Mouse (Mus musculus) bone marrow, adult 2 months (tissue): ENCODE results near the gene Fyb. TPM values are rescaled to one million over a fixed set of nuclear protein-coding genes. Genes with fewer than 3 reads are reported as not detected.

Experiments
- H3K27ac ChIP-seq: fragments of 200-500 bp; 2 replicates; pipeline ENCODE4 v1.5.1; 2012; ENCODE audit warnings: low read depth, mild to moderate bottlenecking, control low read depth, inconsistent platforms, low read length; ENCODE audit not compliant: control insufficient read depth, poor library complexity, insufficient read depth
- H3K4me1 ChIP-seq: fragments of 200-500 bp; 2 replicates; pipeline ENCODE4 v1.6.1; 2011; ENCODE audit warnings: low read length; ENCODE audit not compliant: control insufficient read depth, insufficient read depth
- H3K4me3 ChIP-seq: fragments of 200-500 bp; replicated peaks from 2 replicates; pipeline ENCODE3; 2011; ENCODE audit warnings: mild to moderate bottlenecking, low read depth, low read length, control low read depth; ENCODE audit not compliant: control insufficient read depth
- CTCF ChIP-seq: fragments of 200-500 bp; IDR thresholded peaks from 2 replicates; pipeline ENCODE4 v1.5.1; 2011; ENCODE audit warnings: low read length, control low read depth; ENCODE audit not compliant: control insufficient read depth, insufficient read depth
- POLR2A ChIP-seq: fragments of 200-500 bp; IDR thresholded peaks from 2 replicates; pipeline ENCODE4 v1.6.1; 2011; ENCODE audit warnings: low read depth, mild to moderate bottlenecking, control low read depth, low read length, borderline replicate concordance; ENCODE audit not compliant: control insufficient read depth
- WGBS: fragments of 180-500 bp; shearing (Covaris S2); methylation state at CpG from one replicate; pipeline ENCODE4 v1.1.7; 2018; 5-methylcytosine and 5-hydroxymethylcytosine counted together
- polyA plus RNA-seq: library from polyadenylated mRNA; stranded (reverse); fragments of >200 nt; gene quantifications from 2 replicates; pipeline ENCODE4 v1.2.4, GENCODE M21; 2011; ENCODE audit warnings: low replicate concordance; ENCODE audit not compliant: missing spikeins, insufficient read depth, insufficient read length

Fyb gene
- polyA plus RNA-seq, 1 experiment = 126 TPM

DNA sequence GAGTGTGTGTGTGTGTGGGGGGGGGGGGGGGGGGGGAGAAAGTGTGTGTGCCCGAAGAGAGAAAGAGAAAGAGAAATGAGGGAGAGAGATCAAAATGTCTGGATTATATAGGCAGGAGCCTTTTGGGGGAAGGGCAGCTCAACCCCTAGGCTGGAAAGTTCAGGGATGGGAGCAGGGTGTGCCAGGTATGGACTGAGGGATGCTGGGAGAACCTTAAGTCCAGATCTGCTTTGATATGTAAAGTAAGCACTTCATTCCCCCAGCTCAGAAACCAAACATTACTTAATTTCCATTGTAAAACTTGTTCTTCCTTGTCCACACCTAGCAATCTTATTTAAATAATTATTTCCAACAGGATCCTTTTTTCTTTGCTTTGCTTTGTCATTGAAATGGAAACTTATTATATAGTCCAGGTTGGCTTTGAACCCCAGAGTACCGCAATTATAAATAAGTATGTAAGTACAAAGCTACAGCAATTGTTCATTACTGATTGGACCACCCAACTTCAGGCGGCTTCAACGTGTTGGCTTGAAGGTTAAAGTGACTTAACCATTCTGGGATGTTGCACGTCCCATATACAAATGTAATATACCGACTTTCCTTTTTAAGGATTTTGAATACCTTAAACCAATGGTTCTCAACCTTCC lies 105.9 kb downstream of the Fyb start:
- peaks cover 2% of the 10 kb centered on the region for H3K4me1 ChIP-seq
- no peak for TF ChIP-seq CTCF
- TF ChIP-seq POLR2A = no peak
- no peak overlapping the region for H3K4me3 ChIP-seq
- no peak overlapping the region for H3K27ac ChIP-seq
- 81% methylated on average over 6 of the region's 6 CpGs for WGBS

DNA sequence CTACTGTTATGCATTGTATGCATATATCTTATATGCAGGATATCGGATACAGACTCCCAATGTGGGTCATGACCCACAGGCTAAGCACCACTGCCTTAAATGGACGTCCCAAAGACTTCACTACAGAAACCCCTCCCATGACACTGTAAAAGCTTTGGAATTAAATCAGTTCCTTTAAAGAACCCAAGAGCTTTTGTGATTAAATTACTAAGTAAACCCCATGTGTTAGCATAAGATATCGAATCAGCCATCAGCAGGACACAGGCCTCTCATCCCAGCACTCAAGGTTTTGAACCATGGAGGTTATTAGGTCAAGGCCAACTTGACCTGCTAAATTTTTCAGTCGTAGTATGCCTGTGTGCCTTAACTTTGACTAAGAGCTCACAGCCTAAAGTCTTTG lies 106.5 kb downstream of the Fyb start:
- TF ChIP-seq POLR2A (no peak), CTCF (no peak)
- no peak overlapping the region for H3K27ac ChIP-seq
- no peak overlapping the region for H3K4me3 ChIP-seq
- peaks cover 2% of the 10 kb centered on the region for H3K4me1 ChIP-seq
- 83% methylated on average over 4 of the region's 4 CpGs for whole genome bisulfite sequencing

DNA sequence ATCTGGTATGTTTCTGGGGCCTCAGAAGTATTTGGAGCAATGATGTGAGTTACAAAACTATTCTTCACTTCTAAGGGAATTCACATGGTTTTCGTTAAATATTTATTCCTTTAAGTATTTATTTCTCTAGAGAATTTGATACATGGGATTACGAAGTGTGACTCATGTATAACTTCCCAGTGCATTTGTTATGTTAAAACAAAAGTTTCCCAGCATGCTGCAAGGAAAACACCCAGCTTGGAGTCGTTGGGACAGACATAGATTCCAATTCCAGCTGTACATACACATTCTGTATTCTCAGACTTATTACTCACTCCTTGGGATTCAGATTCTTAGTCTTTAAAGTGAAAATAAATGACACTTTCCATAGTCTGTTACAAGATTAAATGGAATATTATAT lies 112.8 kb downstream of the Fyb start:
- Histone ChIP-seq H3K27ac (no peak overlapping the region), H3K4me1 (no peaks in the 10 kb centered on the region), H3K4me3 (no peak overlapping the region)
- TF ChIP-seq POLR2A (no peak), CTCF (no peak)
- 72% methylated on average over 3 of the region's 3 CpGs for WGBS

DNA sequence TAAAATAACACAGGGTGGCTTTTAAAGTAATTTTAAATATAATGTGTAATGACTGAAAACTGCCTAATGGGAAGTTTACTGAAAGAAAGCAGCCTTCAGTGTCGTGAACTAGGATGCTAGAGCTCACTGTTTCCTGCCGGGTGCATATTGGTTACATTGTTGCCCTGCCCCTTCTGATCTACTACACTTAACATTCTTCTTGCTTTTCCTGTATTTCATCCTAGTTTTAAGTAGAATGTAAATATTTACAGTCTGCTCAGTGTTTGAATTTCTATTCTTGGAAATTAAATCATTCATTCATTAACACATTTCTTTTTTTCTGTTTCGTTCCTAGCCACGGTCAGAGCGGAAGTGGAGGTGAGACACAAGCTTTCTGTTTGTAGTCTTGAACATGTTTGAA lies 119.6 kb downstream of the Fyb start:
- Histone ChIP-seq H3K4me1 (no peaks in the 10 kb centered on the region; the same call in 1 of the 2 replicates), H3K4me3 (no peak overlapping the region), H3K27ac (no peak overlapping the region)
- 83% methylated on average over 5 of the region's 5 CpGs for WGBS
- TF ChIP-seq POLR2A (no peak), CTCF (no peak)

DNA sequence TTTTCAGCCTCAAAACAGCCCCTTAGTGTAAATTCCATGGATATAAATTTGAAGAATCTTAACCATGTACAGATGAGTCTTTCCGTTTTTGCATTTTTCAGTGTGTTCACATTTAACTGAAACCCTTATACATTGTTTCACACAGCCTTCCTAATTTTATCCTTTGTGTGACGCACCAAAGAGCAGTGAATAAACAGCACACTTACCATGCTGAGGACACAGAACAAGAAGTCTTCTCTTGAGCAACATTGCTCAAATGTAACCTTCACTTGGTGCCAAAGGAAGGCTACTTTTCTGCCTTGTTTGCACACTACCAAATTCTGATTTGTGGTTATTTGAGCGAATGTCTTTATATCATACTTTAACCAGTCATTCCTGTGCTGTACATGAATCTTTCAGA lies 122.8 kb downstream of the Fyb start:
- no peak for TF ChIP-seq CTCF
- TF ChIP-seq POLR2A = no peak
- H3K4me1 ChIP-seq = no peaks in the 10 kb centered on the region; the same call in 1 of the 2 replicates
- 89% methylated on average over 3 of the region's 3 CpGs for WGBS

DNA sequence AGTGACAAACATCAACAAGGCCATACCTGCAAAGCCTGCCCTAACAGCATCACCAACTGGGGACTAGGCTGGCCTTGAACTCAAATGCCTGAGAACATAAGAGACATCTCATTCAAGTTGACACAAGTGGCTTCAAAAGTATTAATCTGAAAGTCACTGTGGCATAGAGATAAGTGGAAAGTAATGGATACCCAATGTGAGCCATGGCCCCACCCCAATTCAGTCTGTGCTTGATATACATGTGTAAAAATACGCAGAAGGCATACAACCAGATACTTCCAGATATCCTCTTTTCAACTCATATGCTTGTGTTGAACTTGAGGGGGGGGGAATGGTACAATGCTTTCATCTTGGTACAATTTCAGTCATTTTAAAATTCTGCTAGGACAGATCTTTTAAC lies 124.4 kb downstream of the Fyb start:
- H3K27ac ChIP-seq = no peak overlapping the region
- no peak overlapping the region for H3K4me3 ChIP-seq
- no peaks in the 10 kb centered on the region; the same call in 1 of the 2 replicates for H3K4me1 ChIP-seq
- WGBS = 76% methylated on average over 1 of the region's 1 CpGs
- TF ChIP-seq POLR2A = no peak
- TF ChIP-seq CTCF = no peak

More for the DNA sequence above, 122.8 kb downstream of the Fyb start:
- Histone ChIP-seq H3K27ac (no peak overlapping the region), H3K4me3 (no peak overlapping the region)

DNA sequence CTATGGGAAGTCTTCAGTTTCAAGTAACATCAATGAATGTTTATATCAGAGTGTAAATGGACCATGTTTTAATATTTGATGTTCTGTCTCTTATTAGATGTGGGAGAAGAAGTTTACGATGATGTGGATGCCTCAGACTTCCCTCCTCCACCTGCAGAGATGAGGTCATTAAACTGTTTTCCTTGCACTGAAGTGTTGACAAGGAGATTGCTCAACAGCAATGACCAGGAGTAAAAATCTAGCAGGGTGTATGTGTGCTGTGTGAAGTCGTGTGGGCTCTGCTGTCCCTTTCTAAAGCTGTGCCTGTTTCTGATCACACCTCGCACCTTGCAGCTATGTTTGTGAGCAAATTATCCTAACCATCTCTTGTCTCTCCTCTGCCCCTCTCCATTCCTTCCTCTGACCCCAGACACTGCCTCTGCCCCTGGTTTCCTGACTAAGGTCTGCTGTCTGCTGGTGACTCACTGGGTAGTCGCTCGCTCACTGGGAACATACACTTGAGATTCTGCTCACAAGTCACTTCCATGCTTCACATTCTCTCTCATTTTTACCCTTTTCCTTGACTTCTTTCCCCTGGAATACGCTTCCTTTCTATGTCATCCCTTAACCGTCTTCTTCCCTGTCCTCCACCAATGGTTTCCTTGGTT lies 126.2 kb downstream of the Fyb start:
- Histone ChIP-seq H3K4me3 (no peak overlapping the region), H3K27ac (no peak overlapping the region), H3K4me1 (no peaks in the 10 kb centered on the region; the same call in 1 of the 2 replicates)
- 89% methylated on average over 7 of the region's 7 CpGs for WGBS
- no peak for TF ChIP-seq POLR2A

DNA sequence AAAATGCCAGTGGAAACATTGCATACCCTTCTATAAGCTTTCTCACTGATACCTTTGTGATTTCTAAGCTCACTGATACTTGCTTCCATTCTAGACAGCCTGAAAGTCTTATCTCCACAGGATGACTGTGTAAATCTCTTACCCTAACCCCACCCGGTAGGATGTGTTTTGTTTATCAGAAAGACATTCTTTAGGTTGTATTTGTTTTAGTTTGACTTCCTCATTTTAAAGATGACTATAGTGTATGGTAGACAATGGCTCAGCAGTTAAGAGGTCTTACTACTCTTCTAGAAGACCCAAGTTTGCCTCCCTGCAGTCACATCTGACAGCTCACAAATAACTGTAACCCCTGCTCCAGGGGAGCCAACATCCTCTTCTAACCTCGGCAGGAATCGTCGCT lies 130.4 kb downstream of the Fyb start:
- H3K4me3 ChIP-seq = no peak overlapping the region
- no peaks in the 10 kb centered on the region for H3K4me1 ChIP-seq
- TF ChIP-seq POLR2A (no peak), CTCF (no peak)
- H3K27ac ChIP-seq = no peak overlapping the region
- WGBS = 63% methylated on average over 4 of the region's 4 CpGs

DNA sequence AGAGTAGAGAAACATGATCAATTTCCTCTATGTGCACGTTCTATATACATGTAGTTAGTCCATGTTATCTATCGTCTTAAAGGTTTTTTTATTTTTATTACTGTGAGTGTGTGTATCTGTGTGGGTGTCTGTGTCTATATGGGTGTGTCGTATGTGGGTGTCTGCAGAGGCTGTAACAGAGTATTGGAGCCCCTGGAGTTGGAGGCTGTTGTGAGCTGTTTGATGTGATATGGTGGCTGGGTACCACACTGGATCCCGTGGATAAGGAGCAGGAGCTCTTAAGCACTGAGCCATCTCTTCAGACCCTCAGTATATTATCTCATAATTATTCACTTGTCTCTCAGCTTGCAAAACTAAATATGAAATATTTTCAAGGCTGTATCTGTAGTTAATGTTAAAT lies 135.4 kb downstream of the Fyb start:
- 69% methylated on average over 4 of the region's 4 CpGs for WGBS
- H3K4me1 ChIP-seq = no peaks in the 10 kb centered on the region
- TF ChIP-seq POLR2A = no peak
- no peak for TF ChIP-seq CTCF
- no peak overlapping the region for H3K27ac ChIP-seq
- no peak overlapping the region for H3K4me3 ChIP-seq
